Comparison of ENCODE assay signal across 19 mouse cellular contexts in genomic region chr11:105990231-105990630, GRCm38 (mm10). TPM values are rescaled to one million over a fixed set of nuclear protein-coding genes. Genes with fewer than 3 reads are reported as not detected.
DNase-seq lines count a peak whose midpoint lies in the region; ATAC-seq and TF ChIP-seq lines count a peak whose summit lies in the region.
"Had no signal": no experiment of that assay in that cellular context is flagged by ENCODE, and none has a peak within 500 bp of the region (broad histone marks: within the 10 kb centered on the region; RNA-seq: fewer than 3 reads in every experiment).

No protein-coding gene starts in this region.

- H3K4me2 ChIP-seq in kidney, embryonic 16.5 days (replicated peaks; ENCODE audit: low read depth, low read length) = no peak overlapping the region
- no peak overlapping the region for H3K4me2 ChIP-seq in lung, embryonic 14.5 days
- H3K4me2 ChIP-seq: midbrain, embryonic 15.5 days had no signal

- no peak overlapping the region for H3K27ac ChIP-seq in kidney, embryonic 16.5 days (ENCODE audit: low read length)
- peak overlapping the region; percentile 91 for H3K27ac ChIP-seq in brown adipose tissue, adult 24 weeks (replicated peaks; ENCODE audit: low read depth, low read length)
- no peak overlapping the region for H3K27ac ChIP-seq in lung, embryonic 14.5 days (ENCODE audit: low read depth)
- H3K27ac ChIP-seq: midbrain, embryonic 15.5 days had no signal

- H3K4me1 ChIP-seq in kidney, embryonic 16.5 days (ENCODE audit: insufficient read depth, low read length) = no peaks in the 10 kb centered on the region
- peaks cover 7% of the 10 kb centered on the region for H3K4me1 ChIP-seq in brown adipose tissue, adult 24 weeks (ENCODE audit: control insufficient read depth, insufficient read depth, insufficient read length, low read length)
- H3K4me1 ChIP-seq in lung, embryonic 14.5 days (ENCODE audit: insufficient read depth) = no peaks in the 10 kb centered on the region
- H3K4me1 ChIP-seq: midbrain, embryonic 15.5 days had no signal

- no peaks in the 10 kb centered on the region for H3K36me3 ChIP-seq in kidney, embryonic 16.5 days (ENCODE audit: insufficient read depth, low read length)
- H3K36me3 ChIP-seq in lung, embryonic 14.5 days (ENCODE audit: insufficient read depth) = no peaks in the 10 kb centered on the region
- H3K36me3 ChIP-seq: midbrain, embryonic 15.5 days had no signal

- no peak overlapping the region for H3K4me3 ChIP-seq in kidney, embryonic 16.5 days (ENCODE audit: low read length)
- H3K4me3 ChIP-seq in brown adipose tissue, adult 24 weeks (ENCODE audit: insufficient read depth, low read depth, low read length) = no peak overlapping the region
- no peak overlapping the region for H3K4me3 ChIP-seq in lung, embryonic 14.5 days (ENCODE audit: low read depth, low read length)
- H3K4me3 ChIP-seq: erythroblast, embryonic 14.5 days; midbrain, embryonic 15.5 days had no signal

- DNase-seq in kidney, postnatal 14 days = peak; percentile 29
- peak; percentile 24 for DNase-seq in lung, embryonic 14.5 days
- DNase-seq in right cerebral cortex, postnatal 10 days (ENCODE audit: low spot score in 2 of 2) = no peak
- no peak for DNase-seq in left cerebral cortex, adult 9 months (ENCODE audit: low spot score in 2 of 2)
- DNase-seq: cerebellum, adult 18-20 months; gastrocnemius, postnatal 25 days; right cerebral cortex, adult 18-20 months had no signal

- no peaks in the 10 kb centered on the region for H3K27me3 ChIP-seq in kidney, embryonic 16.5 days (ENCODE audit: insufficient read depth, low read length)
- no peaks in the 10 kb centered on the region for H3K27me3 ChIP-seq in lung, embryonic 14.5 days (ENCODE audit: insufficient read depth, low read length)
- H3K27me3 ChIP-seq: midbrain, embryonic 15.5 days had no signal

- H3K9me3 ChIP-seq in kidney, embryonic 16.5 days (ENCODE audit: low read length) = no peaks in the 10 kb centered on the region
- H3K9me3 ChIP-seq in lung, embryonic 14.5 days (ENCODE audit: low read depth, low read length) = no peaks in the 10 kb centered on the region
- H3K9me3 ChIP-seq: midbrain, embryonic 15.5 days had no signal

- no peak for ATAC-seq in kidney, embryonic 16.5 days (ENCODE audit: low FRiP score, low TSS enrichment)
- no peak for ATAC-seq in lung, embryonic 14.5 days (ENCODE audit: insufficient read depth)
- ATAC-seq in monocyte, adult 5-6 weeks (replicated peaks; ENCODE audit: insufficient number of reproducible peaks, low FRiP score, low TSS enrichment, poor library complexity, severe bottlenecking) = peak; percentile 66
- ATAC-seq: CD4-positive, CD25-positive, alpha-beta regulatory T cell, adult 4 months; intestine, embryonic 16.5 days; midbrain, embryonic 15.5 days had no signal

- H3K9ac ChIP-seq in kidney, embryonic 16.5 days (replicated peaks; ENCODE audit: low read length) = no peak overlapping the region
- no peak overlapping the region for H3K9ac ChIP-seq in lung, embryonic 14.5 days
- H3K9ac ChIP-seq: midbrain, embryonic 15.5 days had no signal

- 64% methylated on average over 2 of the region's 2 CpGs for WGBS in kidney, embryonic 16.5 days
- 44% methylated on average over 2 of the region's 2 CpGs for WGBS in lung, embryonic 14.5 days

- no peak for TF ChIP-seq CTCF in lung, embryonic 14.5 days (IDR thresholded peaks at IDR 0.05; ENCODE audit: low read depth)

RNA-seq across cellular contexts. Expression of gene Ace3, which starts 4.2 kb away (rescaled TPM):
- polyA plus RNA-seq in kidney, embryonic 16.5 days (2015; fragmentation: Nextera tagmentation; extraction: Ambion mirVana) = not detected in 2 replicates
- polyA plus RNA-seq in brown adipose tissue, adult 24 weeks (2012; ENCODE audit: insufficient read depth, insufficient read length, missing spikeins) = not detected in 2 replicates
- polyA plus RNA-seq in lung, embryonic 14.5 days (2014; fragmentation: Nextera tagmentation; extraction: Ambion mirVana) = not detected in 2 replicates
- 0.19 TPM in 1 of 3 replicates, not detected in the others for total RNA-seq in monocyte, adult 5-6 weeks (2017)
- total RNA-seq: gastrocnemius, postnatal 25 days; left cerebral cortex, adult 18-20 months had no signal
- polyA plus RNA-seq: CD4-positive, CD25-positive, alpha-beta regulatory T cell, adult 4 months; erythroblast, embryonic 14.5 days; heart, embryonic 14.5 days; hindbrain, embryonic 11.5 days; limb, embryonic 14.5 days; midbrain, embryonic 15.5 days; neural tube, embryonic 14.5 days had no signal

RNA-seq across cellular contexts. Expression of gene Kcnh6, which starts 17.7 kb away (rescaled TPM):
- polyA plus RNA-seq in kidney, embryonic 16.5 days (2015; fragmentation: Nextera tagmentation; extraction: Ambion mirVana) = 0.19 and 0.25 TPM in 2 replicates
- not detected in 2 replicates for polyA plus RNA-seq in brown adipose tissue, adult 24 weeks (2012; ENCODE audit: insufficient read depth, insufficient read length, missing spikeins)
- 0.31 and 0.39 TPM in 2 replicates for polyA plus RNA-seq in lung, embryonic 14.5 days (2014; fragmentation: Nextera tagmentation; extraction: Ambion mirVana)
- 0.97 TPM in 1 of 3 replicates, not detected in the others for total RNA-seq in monocyte, adult 5-6 weeks (2017)
- total RNA-seq: gastrocnemius, postnatal 25 days had no signal
- polyA plus RNA-seq: erythroblast, embryonic 14.5 days had no signal

RNA-seq across cellular contexts. Expression of gene Ace, which starts 22.5 kb away (rescaled TPM):
- polyA plus RNA-seq in kidney, embryonic 16.5 days (2015; fragmentation: Nextera tagmentation; extraction: Ambion mirVana) = 17.5 and 18.6 TPM in 2 replicates
- 13.6 and 14.6 TPM in 2 replicates for polyA plus RNA-seq in brown adipose tissue, adult 24 weeks (2012; ENCODE audit: insufficient read depth, insufficient read length, missing spikeins)
- polyA plus RNA-seq in lung, embryonic 14.5 days (2014; fragmentation: Nextera tagmentation; extraction: Ambion mirVana) = 4.8 and 5.4 TPM in 2 replicates
- 365 to 424 TPM (median 376 TPM) in 3 replicates for total RNA-seq in monocyte, adult 5-6 weeks (2017)
- polyA plus RNA-seq: CD4-positive, CD25-positive, alpha-beta regulatory T cell, adult 4 months; erythroblast, embryonic 14.5 days had no signal

RNA-seq across cellular contexts. Expression of gene Cyb561, which starts 37.1 kb away (rescaled TPM):
- 33.9 and 37.3 TPM in 2 replicates for polyA plus RNA-seq in kidney, embryonic 16.5 days (2015; fragmentation: Nextera tagmentation; extraction: Ambion mirVana)
- polyA plus RNA-seq in brown adipose tissue, adult 24 weeks (2012; ENCODE audit: insufficient read depth, insufficient read length, missing spikeins) = 1.1 and 2.3 TPM in 2 replicates
- 26.5 and 28.3 TPM in 2 replicates for polyA plus RNA-seq in lung, embryonic 14.5 days (2014; fragmentation: Nextera tagmentation; extraction: Ambion mirVana)
- total RNA-seq in monocyte, adult 5-6 weeks (2017) = 4.5 to 8.4 TPM (median 5.5 TPM) in 3 replicates

RNA-seq across cellular contexts. Expression of gene Dcaf7, which starts 46.4 kb away (rescaled TPM):
- polyA plus RNA-seq in kidney, embryonic 16.5 days (2015; fragmentation: Nextera tagmentation; extraction: Ambion mirVana) = 73.6 and 74.7 TPM in 2 replicates
- polyA plus RNA-seq in brown adipose tissue, adult 24 weeks (2012; ENCODE audit: insufficient read depth, insufficient read length, missing spikeins) = 8.4 and 10.1 TPM in 2 replicates
- 72.5 and 83.8 TPM in 2 replicates for polyA plus RNA-seq in lung, embryonic 14.5 days (2014; fragmentation: Nextera tagmentation; extraction: Ambion mirVana)
- 35.3 to 62.0 TPM (median 35.7 TPM) in 3 replicates for total RNA-seq in monocyte, adult 5-6 weeks (2017)

Comparison
In these comparisons a context has a peak if more than half of its experiments do, and no peak if none do; other contexts are left out.
1. DNase-seq: peak in kidney, postnatal 14 days (single experiment) and lung, embryonic 14.5 days (single experiment); none in right cerebral cortex, postnatal 10 days (0 of 2) and left cerebral cortex, adult 9 months (0 of 2).